Mouse (Mus musculus): ENCODE data around the gene Dip2c.

The Dip2c gene

DNA sequence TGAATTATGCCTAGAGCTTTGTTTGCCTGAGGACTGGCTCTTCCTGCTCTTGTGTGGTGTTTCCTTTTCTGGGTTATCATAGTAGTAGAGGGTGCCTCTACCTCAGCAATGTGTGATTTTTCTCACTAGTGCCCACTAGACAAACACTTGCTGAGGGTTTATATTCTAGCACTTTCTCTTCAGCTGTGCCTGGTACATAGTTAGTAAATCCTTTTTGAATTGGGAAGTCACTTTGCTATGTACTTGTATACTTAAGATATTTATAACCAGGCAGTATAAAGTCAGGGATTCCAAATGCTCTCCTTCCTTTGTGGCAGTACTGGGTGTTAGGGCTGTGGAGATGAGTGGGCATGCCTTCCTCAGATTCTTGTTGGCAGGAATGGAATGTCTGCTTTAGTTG is 56.9 kb downstream of the Dip2c start:
- DNase-seq = no peak

DNA sequence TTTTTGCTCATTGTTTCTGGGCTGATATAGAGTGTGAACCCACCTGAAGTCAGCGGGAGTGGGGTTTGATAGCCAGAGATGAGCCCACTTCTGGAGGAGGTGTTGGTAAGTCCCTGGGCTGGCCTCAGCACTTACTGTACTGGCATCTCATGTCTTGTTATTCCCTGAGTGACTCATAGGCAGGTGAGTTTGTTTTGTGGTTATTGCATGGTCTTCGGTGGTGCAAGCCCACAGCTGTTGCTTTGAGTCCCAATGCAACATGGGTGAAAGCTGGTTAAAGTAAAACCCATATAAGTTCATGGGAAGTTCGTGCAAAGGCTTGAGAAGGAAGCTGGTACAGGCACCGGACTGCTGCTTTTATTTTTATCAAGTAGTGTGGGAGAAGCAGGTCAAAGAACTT is 64.0 kb downstream of the Dip2c start:
- no peak for DNase-seq

DNA sequence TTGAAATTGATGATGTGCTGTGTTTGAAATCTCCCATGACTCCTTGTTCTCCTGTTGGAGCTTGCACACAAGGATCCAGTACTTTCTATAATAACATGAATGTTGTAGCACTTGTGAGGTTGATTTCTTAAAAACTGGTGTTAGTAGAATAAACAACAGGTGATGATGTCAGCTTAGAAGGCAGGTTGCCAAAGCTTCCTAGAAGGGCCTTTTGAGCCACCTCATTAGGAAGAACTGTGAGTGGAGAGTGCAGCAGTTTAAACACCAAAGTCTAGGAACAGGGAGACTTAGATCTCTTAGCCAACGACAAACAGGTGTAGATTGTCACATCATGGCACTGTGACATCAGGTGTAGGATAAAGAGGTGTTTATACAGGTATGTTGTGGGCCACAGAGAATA is 66.4 kb downstream of the Dip2c start:
- DNase-seq = no peak

- DNase-seq = no peak
These were observed 71.1 kb downstream of the Dip2c start for GRCm38 (mm10) chr13:9347448-9347847.

DNA sequence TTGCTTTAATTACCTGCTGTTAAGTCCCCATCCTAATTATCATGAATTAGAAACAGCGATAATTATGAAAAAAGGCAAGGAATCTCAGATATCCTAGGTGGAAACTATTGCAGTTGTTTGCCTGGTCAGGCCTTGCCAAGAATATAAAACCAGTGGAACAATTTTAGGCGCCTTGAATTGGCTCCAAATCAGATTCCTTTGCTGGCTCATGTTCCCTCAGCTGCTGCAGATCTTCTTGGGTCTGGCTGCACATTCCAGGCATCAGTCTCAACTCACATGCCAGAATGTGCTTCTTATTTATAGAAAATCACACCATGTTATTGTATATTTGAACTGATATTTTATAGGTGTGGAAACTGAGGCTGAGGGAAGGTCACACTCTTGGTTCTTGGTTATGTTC is 74.3 kb downstream of the Dip2c start:
- DNase-seq = no peak

GRCm38 (mm10) chr13:9353890-9354289 is 77.6 kb downstream of the Dip2c start:
- no peak for DNase-seq

DNA sequence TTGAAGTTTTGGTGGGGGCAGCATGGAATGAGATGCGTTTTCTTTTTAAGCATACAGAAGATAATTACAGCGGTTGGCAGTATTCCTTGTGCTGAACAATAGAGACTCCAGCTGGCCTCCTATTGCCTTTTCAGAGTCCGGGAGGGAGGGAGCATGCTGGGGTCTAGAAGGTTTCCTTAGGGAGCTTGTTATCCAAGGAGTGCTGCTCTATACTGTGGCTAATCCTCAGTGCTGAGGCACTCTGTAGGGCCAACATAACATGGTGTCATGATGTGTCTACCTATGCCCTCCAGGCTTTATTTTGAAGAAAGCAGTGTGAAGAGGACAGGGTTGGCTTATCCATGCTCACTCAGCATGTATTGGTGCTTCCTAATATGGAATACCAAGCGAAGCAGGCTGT is 79.0 kb downstream of the Dip2c start:
- DNase-seq = peak; percentile 18

DNA sequence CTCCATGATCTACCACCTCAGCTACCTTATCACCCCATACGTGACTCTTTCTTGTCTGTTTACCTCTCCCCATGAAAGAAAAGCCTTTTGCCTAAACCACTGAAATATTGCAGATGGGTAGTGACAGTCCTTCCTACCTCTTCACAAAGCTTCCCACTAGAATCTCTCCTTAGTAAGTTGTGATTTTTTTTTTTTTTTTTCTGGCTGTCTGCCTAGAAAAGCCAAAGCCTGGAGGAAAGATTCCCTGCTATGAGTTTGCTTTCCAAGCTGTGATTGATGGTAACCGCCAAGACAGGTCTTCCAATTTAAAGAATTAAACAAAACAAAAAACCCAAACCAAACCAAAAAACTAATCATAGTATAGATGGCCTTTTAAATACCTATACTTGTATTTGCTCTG is 85.1 kb downstream of the Dip2c start:
- no peak for DNase-seq

DNA sequence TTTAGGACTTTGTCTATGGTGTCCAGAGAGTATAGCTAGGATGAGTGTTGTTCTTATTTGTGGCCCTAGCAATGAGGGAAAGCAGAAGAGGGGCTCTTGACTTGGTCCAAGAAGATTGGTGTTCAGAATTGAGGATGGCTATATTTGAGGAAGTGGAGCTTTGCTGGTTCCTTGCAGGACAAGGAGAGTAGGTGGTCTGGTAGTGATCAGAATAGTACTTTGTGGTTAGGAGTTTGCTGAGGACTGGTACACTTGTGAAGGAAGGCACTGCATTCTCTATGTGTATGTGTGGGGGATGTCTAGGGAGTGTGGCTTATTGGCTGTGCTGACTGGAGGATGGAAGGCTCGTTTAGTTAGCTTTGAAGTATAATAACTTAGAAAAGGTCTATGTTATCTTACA is 95.1 kb downstream of the Dip2c start:
- DNase-seq = no peak

GRCm38 (mm10) chr13:9377130-9377529 is 100.8 kb downstream of the Dip2c start:
- no peak for DNase-seq

DNA sequence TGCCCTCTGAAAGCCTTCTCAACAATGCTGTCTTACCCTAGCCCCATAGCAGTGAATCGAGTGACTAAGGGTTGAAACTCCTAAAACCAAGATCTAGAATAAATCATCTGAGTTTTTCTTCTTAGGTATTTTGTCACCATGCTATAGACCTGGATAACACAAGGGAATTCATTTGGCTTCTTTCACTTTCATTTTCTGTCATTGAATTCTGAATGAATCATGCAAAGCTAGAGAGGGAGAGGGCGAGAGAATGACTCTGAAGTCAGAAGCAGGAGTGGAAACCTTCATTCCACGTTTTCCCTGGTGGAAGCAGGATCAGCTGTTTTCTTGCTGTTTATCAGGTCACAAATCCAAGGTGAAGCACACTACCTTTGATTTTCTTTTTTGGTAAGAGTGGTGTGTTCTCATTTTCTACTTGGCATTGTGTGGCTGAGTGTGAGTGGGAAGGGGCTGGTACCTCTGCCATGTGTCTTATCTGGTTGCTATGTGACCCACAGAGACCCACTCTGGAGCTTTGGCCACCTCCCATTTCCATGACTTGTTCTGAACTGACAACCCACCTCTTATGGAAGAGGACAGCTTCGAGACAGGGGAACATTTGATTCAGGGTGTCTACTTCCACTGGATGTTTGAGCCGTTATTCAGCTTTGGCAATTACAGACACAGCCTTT is 104.5 kb downstream of the Dip2c start:
- no peak for DNase-seq

DNA sequence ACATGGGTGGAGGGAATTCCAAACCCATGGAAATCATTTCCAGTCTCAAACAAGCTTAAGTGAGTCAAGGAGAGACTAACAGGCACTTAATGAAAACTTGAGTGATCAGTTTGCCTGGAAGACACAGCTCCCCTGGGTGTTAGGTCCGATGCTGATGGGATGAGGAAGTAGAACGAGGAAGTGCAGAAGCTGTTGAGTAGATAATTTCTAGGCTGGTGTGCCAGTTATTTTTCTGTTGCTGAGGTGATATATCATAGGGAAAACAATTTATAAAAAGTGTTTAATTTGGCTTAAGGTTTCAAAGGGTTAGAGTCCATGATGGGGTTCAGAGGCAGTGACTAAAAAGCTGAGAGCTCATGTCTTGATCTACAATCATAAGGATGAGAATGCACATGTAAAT is 111.7 kb downstream of the Dip2c start:
- DNase-seq = no peak

DNA sequence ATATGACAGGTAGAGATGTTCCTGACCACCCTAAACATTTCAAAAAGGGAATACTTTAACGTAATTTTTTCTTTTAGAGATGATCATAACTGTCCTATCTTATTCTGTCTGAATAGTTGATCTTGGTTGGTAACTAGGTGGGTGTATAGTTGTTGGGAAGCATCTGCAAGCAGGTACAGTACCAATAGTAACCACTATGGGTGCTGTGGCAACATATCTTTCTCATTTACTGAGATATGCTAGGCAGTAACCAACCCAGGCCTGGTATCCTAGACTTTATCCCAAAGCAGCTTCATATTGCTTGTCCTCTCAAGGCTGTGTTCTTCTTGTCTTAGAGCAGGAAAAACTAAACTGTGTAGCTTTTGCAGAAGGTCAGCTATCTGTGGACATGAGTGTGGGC is 113.0 kb downstream of the Dip2c start:
- no peak for DNase-seq

DNA sequence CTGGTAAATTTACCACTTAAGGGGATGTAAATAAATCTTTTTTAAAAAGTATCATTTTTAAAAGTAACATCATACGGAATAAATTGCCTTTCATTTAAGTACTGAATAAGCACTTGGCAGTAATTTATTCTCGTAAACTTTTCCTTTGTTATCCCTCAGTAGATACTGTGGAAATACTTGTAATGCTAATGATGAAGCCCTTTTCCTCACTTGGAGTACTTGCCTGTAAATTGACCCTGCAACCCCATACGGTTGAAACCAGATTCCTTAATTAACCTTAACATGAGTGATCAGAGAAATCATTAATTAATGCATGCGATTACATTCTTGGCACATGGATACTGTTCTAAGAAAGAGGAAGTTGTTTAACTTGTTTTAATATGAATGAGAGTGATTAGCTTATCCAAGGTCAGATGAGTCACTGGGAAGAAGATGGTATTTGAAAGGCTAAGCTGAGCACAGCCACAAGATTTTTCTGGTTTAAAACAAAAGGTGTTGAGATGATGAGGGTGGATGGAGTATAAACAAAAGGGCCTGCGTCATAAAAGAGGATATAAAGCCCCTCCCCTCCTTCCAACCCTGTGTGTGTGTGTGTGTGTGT is 114.0 kb downstream of the Dip2c start:
- DNase-seq = no peak

GRCm38 (mm10) chr13:9393470-9393869 is 117.1 kb downstream of the Dip2c start:
- no peak for DNase-seq

DNA sequence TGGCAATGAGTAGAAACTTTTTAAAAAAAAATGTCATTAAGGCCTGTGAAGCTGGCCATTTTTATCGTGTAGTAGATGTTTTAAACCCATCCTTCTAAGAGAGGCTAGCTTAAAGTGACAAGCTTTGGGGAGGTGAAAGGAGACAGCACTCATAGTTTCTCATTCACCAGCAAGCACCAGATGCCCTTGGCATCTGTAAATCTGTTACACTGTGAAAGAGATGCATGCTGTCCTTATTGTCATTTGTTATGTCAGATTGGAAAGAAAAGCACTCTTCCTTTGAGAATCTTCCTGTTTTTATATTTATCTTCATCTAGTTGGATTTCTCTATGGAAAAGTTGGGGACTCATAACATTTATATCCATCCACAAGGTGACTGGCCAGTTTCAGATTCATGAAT is 119.0 kb downstream of the Dip2c start:
- DNase-seq = no peak

- peak; percentile 11 for DNase-seq
These were observed 122.5 kb downstream of the Dip2c start for GRCm38 (mm10) chr13:9398846-9399245.

DNA sequence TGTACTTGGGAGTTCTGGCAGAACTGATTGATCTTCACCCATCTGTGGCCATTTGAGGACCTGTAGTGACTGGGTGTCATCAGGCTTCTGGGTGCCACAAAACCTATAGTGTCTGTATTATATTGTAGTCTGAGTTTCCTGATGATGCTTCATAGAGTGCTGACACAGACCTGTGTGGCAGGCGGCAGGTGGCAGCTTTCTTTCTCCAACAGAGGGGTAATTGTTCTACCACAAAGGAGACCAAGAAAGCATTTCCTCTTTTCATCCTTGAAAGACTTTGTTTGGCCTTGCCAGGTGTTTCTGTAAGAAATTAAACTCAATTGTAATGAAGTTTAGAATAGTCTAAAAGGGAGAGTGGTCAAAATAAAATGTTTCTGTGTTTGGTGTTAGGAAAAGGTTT is 129.1 kb downstream of the Dip2c start:
- DNase-seq = no peak

- no peak for DNase-seq
These were observed 132.7 kb downstream of the Dip2c start for GRCm38 (mm10) chr13:9408983-9409382.

- no peak for DNase-seq
These were observed 142.1 kb downstream of the Dip2c start for GRCm38 (mm10) chr13:9418441-9418840.

- DNase-seq = no peak
These were observed 142.9 kb downstream of the Dip2c start for GRCm38 (mm10) chr13:9419213-9419612.

DNA sequence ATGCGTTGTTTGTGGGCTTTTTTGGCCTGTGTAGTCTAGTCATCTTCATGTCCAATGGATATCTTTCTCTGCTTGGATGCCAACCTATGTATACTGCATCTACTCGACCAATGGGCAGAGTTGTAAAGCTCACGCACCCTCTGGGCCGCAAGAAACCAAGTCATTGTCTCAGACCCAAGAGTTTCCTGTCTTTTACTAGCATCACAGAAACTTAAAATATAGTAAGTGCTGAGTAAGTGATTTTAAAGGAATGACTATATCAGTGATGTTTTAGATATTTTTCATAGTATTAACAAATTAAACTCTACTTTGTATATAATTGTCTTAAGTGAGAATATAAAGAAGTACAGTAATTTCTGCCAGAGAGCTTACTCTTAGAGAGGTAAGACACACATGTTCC is 145.6 kb downstream of the Dip2c start:
- no peak for DNase-seq

DNA sequence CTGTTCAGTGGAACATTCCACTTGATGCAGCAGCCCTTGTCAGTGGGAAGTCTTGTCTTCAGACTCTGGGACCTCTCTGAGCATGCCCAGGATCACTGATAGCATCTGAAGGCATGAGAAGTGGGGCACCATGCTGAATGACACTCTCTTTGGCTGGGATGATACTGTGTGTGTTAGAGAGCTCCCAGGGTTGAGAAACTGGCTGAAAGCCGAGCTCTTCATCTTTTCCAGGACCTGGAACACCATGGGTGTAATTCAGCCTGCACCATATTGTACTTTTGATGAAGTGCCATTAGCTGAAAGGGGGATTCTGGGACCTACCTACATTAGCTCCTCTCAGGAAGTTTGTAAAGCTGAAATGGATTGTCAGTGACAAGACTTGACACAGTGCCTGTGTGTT is 146.5 kb downstream of the Dip2c start:
- no peak for DNase-seq

DNA sequence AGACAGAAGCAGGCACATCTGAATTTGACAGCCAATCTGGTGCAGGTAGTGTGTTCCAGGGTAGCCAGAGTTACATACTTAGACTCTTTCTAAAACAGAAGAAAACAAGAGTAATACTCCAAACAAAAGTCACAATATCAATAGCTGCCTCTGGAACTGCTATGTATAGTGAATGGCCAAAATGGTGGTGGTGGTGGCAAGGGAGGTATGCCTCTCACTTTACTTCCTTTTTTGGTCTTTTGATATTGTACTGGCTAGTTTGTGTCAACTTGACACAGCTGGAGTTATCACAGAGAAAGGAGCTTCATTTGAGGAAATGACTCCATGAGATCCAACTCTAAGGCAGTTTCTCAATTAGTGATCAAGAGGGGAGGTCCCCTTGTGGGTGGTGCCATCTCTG is 148.1 kb downstream of the Dip2c start:
- no peak for DNase-seq

DNA sequence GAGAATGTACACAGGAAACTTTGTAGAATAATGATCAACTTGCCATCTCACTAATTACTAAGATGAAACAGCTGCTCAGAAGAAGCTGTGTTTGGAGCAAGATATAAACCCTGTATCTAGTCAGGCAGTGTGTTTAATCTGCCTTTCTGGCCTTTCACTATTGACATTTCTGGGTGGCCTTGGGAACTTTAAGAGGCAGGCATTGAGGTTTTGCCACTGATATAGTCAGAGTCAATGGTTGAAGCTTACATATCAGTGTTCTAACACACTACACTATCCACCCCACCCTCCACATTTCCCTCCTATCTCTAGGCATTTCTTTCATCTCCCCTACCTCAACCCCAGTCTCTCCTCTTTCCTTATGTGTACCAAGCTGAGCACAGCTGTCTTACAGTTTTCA is 149.9 kb downstream of the Dip2c start:
- DNase-seq = no peak

Measured in embryo, embryonic 11 days (tissue).